Mouse (Mus musculus) kidney, adult 2 months (tissue): ENCODE measurements around the gene Kpna1.

Experiments used
- CTCF ChIP-seq: fragments of 200-500 bp; conservative IDR thresholded peaks from 2 replicates; pipeline ENCODE4 v1.5.1; 2011; ENCODE audit warnings: low read depth, mild to moderate bottlenecking, control low read depth, low read length, moderate library complexity, mixed read lengths; ENCODE audit not compliant: insufficient read depth, insufficient read length
- POLR2A ChIP-seq: fragments of 200-500 bp; IDR thresholded peaks from one replicate; pipeline ENCODE4 v1.6.1; 2011; ENCODE audit warnings: low read depth, low read length, control low read depth

DNA sequence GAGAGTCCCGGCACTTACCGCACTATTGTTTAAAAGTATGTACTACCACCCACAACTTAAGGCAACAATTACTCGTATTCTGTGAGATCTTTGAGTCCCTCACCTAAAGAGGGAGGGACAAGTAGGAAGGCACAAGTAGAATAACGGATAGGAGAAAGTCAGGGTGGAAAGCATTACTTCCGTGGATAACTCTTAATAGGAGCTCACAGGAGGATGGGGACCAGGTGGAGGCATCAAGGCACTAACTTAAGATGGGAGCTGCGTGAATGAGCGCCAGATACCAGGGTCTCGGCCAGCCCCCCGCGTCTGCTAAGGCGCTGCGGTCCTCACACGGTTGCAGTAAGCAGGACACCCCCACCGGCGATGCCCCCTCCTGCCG, 92.5 kb downstream of the Kpna1 start:
- no peak for TF ChIP-seq CTCF
- no peak for TF ChIP-seq POLR2A
